Mouse (Mus musculus) kidney, adult 2 months (tissue): ENCODE measurements around the gene Gm2012.
"Not testable (repeated sequence)": the region's sequence is repeated elsewhere in the genome, so short reads cannot be mapped to it uniquely, and the experiment has no call there.

Source experiments
- CTCF ChIP-seq: fragments of 200-500 bp; conservative IDR thresholded peaks from 2 replicates; pipeline ENCODE4 v1.5.1; 2011; ENCODE audit warnings: low read depth, mild to moderate bottlenecking, control low read depth, low read length, moderate library complexity, mixed read lengths; ENCODE audit not compliant: insufficient read depth, insufficient read length
- POLR2A ChIP-seq: fragments of 200-500 bp; IDR thresholded peaks from one replicate; pipeline ENCODE4 v1.6.1; 2011; ENCODE audit warnings: low read depth, low read length, control low read depth

GRCm38 (mm10) chrX:26231255-26231654, at the start of gene Gm2012:
- not testable (repeated sequence) for TF ChIP-seq POLR2A, CTCF
